Mouse (Mus musculus): ENCODE measurements around the gene Hmgcs1.
"Not testable (repeated sequence)": the region's sequence is repeated elsewhere in the genome, so short reads cannot be mapped to it uniquely, and the experiment has no call there.

The Hmgcs1 gene

DNA sequence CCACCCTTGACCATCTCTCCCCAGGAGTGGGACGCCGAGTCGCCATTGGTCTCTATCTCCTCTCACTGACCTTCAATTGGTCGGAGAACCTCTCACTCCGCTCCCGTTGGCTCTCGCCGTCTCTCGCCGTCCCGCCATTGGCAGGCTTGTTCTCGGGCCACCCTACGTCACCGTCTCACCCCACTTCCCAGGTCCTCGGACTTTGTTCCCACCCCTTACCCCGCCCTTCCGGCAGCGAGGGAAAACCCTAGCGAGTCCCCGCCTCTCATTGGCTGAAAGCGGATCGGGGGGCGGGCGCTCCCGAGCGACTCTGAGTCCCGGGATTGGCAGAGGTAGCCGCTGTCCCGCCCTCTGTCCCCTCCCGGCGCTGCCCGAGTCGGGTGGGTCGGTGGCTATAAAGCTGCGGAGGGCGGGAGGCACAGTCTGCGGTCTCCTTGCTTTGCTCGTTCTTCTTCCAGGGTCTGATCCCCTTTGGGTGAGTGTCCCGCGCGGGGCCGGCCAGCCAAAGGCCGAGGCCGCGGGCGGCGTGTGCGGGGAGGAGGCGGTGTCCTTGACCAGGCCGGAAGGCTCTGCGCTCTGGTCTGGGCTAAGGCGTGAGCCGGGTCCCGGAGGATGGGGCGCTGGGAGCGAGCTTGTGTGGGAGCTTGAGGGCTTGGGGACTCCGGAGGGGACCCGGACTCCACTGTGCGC is at the start of gene Hmgcs1:
TSS of gene Hmgcs1 (plus strand) at position 341 of the 690 bp plus-strand sequence.
- peak; percentile 99 to 100 for DNase-seq

DNA sequence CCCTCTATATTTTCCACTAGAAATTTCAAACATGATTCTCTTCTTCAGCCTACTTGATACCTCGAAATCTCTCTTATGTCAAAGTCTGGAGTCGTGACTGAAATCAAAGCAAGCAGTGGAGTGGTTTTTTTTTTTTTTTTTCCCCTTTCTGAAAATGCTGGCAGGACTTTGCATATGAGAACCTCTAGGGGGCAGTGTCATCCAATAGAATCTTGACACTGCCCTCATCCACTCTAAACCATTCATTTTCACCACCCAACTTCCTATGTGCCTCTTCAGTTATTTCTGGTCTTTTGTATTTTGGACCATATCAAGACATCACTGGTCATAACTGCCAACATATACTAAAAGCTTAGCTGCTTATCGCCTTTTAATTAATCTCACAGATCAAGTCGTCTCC is 49.7 kb upstream of the Hmgcs1 start:
- peak in 1 of 2 experiments; percentile 54 for DNase-seq

DNA sequence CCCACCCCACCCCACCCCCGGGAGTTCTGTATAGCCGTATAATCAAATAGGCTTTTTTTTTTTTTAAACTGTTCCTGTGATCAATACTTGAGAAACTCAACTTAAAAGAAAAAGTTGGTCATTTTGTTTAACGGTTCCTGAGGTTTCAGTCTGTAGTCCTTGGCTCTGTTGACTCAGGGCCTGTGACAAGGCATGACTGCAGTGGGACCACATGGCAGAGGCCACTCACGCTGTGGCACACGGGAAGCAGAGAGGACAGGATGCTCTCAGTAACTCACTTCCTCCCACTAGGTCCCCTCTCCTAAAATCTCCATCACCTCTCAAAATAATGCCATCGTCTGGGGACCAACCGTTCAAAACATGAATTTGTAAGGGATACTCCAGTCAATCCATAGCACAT is 49.0 kb upstream of the Hmgcs1 start:
- no peak for DNase-seq

DNA sequence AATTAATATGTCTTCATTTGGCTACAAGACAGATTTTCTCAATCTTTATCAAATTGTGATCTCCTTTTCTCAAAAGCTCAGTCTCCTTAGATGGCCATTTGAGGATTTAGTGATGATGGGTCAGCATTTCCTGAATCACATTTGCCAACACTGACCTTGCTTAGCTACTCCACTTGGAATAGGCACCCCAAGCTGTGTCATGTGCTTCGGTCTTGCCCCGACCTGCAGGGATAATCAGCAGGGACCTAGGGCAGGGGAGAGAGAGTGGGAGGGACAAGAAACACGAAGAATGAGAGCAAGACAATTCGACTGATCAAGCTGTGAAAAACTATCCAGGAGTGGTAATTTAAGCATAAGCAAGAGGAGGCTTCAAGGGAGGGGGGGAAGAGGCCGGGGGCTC is 45.4 kb upstream of the Hmgcs1 start:
- DNase-seq, result no peak

DNA sequence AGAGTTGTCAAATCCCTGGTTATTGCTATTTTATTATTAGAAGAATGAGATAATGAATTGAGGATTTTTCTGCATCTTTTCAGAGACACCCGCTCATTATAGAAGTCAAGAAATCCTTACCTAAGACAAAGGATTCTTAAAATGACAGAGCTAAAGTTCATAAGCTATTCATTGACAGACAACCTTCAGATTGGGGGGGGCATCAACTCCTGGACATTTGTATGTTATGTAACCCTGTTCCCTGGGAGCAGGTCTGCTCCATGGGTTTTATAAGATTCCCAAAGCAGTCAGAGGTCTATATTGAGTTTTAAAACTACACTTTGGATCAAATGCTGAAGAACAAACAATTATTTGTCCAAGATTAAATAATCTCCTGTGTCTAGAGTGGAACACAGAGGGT is 43.7 kb upstream of the Hmgcs1 start:
- no peak for DNase-seq

DNA sequence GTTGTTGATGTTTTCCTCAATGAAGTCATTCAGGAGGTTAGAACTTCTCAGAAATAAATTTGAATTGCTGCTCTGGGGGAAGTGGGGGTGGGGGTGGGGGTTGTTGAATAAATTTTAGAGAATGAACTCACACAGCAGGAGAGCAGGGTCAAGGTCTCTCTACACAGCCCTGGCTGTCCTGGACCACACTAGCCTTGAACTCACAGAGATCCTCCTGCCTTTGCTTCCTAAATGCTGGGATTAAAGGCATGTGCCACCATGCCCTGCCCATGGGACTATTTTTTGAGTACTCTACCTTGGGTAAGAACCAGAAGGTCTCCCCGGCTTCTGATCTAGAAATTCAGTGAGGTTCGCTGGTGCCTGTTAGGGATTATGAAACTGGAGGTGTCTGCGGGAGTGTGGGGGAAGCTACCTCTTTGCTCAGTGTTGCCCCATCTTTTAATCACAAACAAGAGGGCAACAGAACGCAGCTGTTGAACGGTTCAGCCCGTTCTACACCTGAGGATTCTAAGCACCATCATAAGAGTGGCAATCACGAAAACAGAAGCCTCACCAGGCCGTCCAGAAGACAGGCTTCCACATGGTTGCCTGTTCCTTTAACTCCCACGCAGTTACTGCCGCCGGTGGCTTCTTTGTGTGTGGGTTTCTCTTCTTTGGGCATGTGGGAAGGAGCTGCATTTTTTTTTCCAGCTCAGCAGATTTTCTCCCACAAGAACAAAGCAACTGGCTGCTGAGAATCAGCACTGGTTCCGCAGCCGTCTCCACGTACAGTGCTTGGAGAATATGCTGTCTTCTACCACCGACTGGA is 41.1 kb upstream of the Hmgcs1 start:
- no peak for DNase-seq

DNA sequence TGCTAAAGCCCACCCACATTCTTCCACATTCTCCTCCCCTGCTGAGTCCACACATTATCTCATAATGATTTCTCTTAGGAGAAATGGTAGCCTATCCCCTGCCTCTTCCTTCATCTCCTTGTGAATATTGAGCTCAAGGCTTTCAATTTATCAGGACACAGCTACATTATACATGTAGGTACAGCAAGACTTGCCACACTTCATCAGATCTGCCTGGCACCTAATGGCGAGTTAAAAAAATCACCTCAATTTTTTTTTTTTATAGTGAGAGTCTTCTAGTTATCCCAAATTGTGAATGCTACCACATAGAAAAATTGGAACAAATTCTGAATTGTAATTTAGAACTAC is 40.5 kb upstream of the Hmgcs1 start:
- DNase-seq, result no peak

DNA sequence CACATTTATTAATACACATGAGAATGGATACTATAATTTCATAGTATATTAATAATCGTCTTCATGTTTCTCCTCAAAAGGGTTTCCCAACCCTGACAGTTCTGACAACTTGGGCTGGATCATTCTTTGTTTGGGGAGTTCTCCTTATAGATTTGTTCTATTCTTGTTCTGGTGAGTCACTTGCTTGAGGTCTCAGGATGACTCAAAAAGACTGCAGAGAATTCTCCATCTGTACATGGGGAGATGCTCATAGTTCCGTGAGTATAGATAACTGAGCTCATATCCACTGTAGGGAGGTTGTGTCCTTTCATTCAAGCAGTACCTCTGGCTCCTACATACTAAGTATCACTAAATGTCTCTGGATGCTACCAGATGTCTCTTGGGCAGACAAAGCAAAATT is 35.4 kb upstream of the Hmgcs1 start:
- DNase-seq, result no peak

DNA sequence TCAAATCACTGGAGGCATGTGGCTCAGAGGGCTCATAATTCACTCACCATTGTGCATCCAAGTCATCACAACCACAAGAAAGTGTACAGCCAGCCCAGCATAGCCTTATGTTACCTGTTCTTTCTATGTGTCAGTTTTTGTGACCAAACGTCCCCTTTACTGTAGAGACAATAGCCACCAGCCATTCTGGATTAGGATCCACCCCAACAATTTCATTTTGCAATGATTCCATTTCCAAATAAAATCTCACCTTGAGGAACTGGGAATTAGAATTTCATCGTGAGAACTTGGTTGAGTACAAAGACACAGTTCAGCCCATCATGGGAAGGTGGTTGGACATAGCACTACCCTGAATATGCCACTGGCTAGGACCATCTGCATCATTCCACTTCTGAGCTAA is 33.9 kb upstream of the Hmgcs1 start:
- DNase-seq, result no peak

DNA sequence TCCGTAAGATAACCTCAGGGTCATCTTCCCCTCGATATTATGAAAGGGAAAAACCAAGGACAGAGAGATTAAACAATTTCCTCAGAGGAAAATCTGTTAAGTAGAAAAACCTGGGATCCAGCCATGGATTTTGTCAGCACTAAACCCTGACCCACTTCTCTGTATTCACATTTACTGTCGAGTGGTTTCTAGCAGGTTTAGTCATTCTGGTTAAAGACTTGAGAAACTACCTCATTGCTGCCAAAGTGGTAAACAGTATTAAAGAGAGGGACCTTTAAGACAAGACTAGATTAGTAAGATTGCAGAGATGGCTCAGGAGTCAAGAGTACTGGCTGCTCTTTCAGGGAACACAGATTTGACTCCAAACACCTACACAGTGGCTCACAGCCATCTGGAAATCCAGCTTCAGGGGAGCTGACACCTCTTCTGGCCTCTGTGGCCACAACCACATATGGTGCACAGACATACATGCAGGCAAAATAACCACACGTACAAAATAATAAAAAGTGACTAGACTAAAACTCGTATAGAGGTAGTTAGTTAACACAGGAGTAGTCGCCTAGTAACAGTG is 33.2 kb upstream of the Hmgcs1 start:
- peak; percentile 12 to 15 for DNase-seq

DNA sequence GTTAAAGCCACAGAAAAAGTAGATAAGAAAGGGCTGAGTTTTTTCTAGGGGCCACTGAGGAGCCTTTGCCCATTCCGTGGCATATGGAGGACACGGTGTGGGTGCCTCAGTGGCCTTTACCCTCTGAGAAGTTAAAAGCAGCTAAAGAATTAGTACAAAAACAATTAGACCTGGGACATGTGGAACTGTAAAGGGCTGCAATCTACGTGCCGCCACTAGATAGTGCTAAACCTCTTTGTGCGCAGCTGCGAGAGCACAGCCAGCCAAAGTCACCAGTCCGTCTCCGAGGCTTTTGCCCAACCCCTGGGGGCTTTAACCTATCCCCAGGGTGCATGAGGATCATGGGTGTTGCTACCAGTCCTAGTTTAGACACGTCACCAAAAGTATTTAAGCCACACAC is 28.8 kb upstream of the Hmgcs1 start:
- DNase-seq, result peak; percentile 23 to 42

DNA sequence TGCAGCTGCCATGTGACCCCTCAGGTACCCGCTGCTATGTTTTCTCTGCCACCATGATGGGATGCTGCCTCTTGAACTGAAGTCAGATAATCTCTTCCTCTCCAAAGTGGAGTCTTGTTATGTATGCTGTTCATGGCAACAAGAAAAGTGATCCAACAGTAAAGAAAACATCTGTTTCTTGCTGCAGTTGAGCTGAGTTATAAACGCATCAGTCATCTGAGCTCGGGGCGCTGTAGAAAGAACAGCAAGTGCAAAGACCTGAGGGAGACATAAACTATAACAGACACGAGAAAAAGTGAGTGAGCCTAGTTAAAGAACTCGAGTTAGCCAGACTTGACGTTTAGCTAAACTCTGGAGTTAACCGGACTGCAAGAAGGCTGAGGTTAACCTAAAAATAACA is 11.4 kb upstream of the Hmgcs1 start:
- no peak for DNase-seq

DNA sequence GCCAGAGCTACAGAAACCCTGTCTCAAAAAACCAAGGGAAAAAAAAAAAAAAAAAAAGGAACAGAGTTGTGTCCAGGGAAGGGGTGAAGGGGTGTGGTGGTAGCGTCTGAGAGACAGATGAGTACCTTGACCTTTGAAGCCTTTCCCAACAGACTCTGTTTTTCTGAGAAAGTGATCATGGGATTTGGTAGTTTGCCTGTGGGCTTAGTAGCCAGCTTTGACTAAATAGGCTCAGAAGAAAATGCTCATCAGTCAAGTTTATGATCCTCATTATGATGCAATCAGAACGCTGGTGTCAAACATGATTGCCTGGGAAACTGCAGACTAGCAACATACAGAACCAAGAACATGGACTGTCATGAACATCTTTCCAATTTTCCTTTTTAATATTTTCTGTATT is 10.5 kb upstream of the Hmgcs1 start:
- DNase-seq, result no peak

DNA sequence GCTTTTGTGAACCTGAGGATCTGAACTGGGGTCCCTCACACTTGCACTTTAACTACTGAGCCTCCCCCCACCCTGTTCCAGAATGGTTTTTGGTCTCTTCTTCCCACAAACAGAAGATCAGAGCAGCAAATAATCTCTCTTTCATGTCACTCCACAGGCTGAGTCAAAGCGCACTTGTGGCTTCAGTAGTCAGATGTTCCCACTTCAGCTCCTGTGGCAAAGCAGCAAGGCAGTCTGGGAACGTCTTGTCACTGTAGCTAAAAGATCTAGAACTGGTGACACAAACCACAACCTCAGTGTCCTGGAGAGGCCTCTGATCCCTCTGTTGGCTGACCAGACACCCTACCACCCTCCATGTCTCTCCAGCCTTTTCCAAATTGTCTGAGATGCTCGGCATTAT is 9.0 kb upstream of the Hmgcs1 start:
- no peak for DNase-seq

DNA sequence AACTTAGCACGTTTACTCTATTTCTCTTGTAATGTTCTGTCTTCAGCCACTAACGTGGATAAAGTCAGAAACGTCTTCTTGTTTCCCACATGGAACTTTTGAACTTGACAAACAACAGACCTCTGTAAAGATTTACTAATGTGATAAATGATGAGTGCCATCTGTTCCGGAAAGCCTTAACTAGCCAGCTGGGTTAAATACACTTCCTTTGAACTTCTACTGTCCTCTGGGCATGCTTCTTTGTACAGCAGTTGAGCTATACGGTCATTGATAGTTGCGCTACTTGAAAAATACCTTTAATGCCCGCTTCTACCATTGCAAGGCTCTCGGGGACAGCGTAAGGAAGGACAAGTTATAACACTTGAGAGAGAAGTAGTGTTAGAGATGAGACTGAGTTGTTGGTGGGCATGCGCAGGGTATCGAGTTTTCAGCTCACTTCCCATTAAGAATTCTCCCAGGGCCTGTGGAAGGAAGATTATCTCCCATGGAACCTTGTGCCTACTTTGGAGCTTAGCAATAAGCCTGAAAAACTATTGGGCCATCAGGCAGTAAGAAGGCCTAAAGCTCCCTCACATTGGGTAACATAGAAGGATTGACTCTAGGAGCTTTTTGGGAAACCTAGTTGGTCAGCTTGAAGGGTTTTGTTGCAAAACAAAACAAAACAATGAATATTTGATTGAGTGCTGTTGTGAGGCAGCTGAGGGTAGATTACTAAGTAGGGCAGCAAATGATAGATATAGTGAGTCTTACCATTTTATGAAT is 5.6 kb upstream of the Hmgcs1 start:
- DNase-seq, result no peak

DNA sequence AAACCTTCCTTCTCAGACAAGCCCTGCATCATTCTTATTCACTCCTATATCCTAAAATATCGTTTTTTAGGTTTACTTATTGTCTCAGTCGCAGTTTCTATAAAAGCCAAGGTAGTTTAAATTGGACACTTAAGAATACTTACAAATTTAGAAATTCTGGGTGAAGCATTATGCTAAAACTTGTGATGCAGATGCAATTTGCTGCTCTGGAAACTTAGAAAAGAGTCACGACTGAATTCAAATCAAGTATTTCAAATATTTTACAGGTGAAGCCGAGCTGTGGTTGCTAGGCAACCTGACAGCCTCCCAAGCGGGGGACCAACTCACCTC is 505 bp upstream of the Hmgcs1 start:
- no peak for DNase-seq

DNA sequence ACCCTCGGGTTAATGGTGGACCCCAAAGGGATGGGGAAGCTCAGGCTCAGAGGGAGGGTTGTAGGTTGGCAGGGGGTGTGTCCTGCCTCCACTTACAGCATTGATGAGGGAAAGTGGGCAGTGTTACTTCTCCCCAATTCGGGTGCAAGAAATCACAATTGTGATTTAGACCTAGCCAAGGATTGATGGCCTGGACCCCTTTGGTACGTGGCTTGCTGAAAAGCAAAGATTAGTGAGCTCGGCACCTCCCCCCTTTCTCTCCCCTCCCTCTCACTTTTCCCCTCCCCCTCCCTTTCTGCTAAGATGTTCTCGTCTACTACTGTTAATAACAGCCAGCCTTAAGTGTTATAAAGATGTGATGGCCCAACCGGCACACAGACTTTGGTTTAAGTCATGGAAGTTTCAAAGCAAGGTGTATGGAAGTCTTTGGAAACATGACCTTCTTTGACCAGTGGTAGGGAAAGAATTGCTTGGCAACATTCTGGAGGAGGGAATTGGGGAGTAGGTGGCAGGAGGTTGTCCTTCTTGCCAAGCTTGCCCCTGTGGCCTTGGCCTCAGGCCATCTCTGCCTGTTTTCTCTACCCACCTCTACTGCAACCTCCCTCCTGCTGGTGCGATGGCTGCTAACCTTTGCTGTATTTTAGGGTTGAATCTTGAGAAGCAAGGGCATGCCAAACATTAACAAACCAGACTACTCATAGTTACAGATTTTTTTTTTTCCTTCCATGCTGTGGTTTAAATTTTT is 869 bp downstream of the Hmgcs1 start:
- peak; percentile 43 to 60 for DNase-seq

DNA sequence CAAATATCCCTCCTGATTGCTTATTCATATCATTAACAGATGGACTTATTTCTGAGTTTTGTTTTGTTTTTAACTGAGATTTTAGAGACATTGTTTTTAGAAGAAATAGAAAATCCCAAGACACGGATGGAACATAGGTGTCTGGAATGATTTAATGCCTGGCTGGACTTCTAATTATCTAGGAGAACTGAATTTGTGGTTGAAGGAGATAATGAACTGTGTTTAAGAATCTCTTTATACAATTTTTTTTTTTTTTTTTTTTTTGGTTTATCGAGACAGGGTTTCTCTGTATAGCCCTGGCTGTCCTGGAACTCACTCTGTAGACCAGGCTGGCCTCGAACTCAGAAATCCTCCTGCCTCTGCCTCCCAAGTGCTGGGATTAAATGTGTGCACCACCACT is 1.8 kb downstream of the Hmgcs1 start:
- not testable (repeated sequence) for DNase-seq

DNA sequence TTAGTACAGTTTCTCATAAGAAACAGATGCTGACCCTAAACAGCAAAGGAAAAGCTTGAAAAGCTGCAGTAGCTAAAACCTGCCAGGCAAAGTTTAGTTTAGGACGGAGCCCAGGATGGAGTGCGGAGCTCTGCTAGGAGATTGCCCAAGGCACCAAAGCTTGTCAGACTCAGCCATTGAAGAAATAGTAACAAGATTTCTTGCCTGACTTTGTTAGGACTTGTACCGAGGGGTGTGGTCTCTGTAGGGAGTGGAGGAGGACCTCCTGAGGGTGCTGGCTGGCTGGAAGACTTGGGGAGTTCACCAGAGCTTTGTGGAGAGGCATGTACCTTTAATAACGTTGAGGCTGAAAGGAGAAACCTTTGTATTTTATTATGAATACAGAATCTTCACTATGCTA is 5.5 kb downstream of the Hmgcs1 start:
- no peak for DNase-seq

DNA sequence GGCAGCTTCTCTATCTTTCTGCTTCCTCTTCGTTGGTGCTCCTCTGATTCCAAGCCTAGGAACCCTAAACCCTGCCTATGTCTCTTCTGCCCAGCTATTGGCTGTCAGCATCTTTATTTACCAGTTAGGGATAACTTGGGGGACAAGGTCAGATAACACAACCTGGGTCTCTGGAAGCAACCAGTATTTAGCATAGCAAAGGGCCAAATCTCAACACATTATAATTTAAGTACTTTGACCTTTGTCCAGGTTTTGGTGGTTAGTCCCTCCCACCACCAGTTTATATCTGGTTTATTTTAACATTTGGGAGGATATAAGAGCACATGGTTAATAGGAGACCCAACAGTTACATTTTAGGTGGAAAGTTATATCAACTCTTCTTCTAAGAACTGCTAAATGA is 6.3 kb downstream of the Hmgcs1 start:
- DNase-seq, result no peak

DNA sequence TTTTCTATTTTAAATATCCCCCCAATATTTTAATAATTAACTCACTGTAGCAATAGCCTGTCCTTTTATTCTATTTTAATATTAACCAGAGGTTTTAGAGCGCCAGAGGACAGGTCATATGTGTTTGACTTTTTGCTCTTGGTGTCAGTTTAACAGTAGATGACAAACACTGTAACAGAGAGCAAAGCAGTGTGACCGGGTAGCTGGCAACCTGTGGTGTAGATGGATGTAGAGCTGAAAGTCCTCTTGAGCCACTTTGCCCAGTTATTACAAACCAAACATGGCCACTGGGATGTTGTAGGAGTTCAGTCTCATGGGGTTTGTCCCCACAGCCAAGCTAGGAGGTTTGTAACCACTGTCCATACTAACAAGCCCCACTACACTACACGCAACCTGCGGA is 8.3 kb downstream of the Hmgcs1 start:
- DNase-seq, result no peak

DNA sequence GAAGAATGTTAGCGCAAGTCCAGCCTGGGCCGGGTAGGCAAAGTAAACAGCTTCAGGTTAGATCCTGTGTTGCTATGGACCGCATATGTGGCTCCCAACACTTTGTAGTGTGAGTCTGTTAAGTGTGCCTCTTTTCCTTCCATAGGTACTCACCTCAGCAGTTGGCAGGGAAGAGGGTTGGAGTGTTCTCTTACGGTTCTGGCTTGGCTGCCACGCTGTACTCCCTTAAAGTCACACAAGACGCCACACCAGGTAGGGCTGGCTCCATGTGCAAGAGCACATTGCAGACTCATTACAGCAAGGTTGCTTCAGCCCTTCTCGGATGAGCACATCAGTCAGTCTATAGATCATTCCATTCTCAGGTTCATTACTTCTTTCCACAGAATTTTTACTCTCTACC is 14.1 kb downstream of the Hmgcs1 start:
- DNase-seq, result no peak
